Mouse (Mus musculus) layer of hippocampus, adult 9-11 months (tissue): ENCODE data around the gene Lrriq4.
A peak's percentile ranks its signal among the peaks of the same experiment; 100 is the strongest.
"Not testable (repeated sequence)": the region's sequence is repeated elsewhere in the genome, so short reads cannot be mapped to it uniquely, and the experiment has no call there.

ENCODE experiments used
- DNase-seq: peaks from one replicate; pipeline ENCODE4 v3.0.0; 2022

Lrriq4 gene

GRCm38 (mm10) chr3:30687216-30687615 lies 42.9 kb downstream of the Lrriq4 start:
- DNase-seq = no peak

- DNase-seq = no peak
Observed at GRCm38 (mm10) chr3:30690976-30691375, 46.7 kb downstream of the Lrriq4 start.

GRCm38 (mm10) chr3:30695661-30696060 lies 51.4 kb downstream of the Lrriq4 start:
- no peak for DNase-seq

- DNase-seq = peak; percentile 5
Observed at GRCm38 (mm10) chr3:30696346-30696745, 52.0 kb downstream of the Lrriq4 start.

GRCm38 (mm10) chr3:30697891-30698290 lies 53.6 kb downstream of the Lrriq4 start:
- no peak for DNase-seq

- DNase-seq = not testable (repeated sequence)
Observed at GRCm38 (mm10) chr3:30699711-30700505, 55.6 kb downstream of the Lrriq4 start, which contains the start of gene Lrrc31. Lrrc31 (minus strand) TSS chr3:30699843.

GRCm38 (mm10) chr3:30705977-30706376 lies 61.7 kb downstream of the Lrriq4 start:
- DNase-seq = no peak

GRCm38 (mm10) chr3:30706614-30707276 lies 62.4 kb downstream of the Lrriq4 start:
- no peak for DNase-seq

GRCm38 (mm10) chr3:30710191-30710590 lies 65.9 kb downstream of the Lrriq4 start:
- no peak for DNase-seq

GRCm38 (mm10) chr3:30713334-30713733 lies 69.0 kb downstream of the Lrriq4 start:
- DNase-seq = no peak

- no peak for DNase-seq
Observed at GRCm38 (mm10) chr3:30718649-30719048, 74.3 kb downstream of the Lrriq4 start.
